Mouse (Mus musculus) thymus, postnatal 4 days (tissue): Measurements from ENCODE around the gene Klk6.

Experiments used
- DNase-seq: peaks from one replicate; pipeline ENCODE4 v3.0.0; 2021

Gene Klk6

DNA sequence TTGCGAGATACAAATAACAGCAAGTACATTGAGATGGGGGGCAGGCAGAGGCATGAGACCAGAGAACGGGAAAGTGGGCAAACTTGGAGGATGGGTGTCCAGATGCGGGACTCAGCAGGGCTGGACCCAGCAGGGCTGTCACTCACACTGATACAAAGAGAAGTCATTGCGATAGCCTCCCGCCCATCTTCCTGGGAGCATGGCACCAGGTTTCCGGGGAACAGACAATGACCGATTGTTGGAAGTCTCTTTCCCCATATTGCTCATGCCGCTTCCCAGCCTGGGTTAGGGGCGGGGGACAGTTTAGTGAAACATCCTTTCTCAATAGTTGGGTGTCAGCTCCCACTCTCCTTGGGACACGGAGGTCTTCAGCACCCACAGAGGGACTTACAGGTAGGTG is at the start of gene Klk6:
Klk6 (plus strand) TSS at position 301 of the 400 bp plus-strand sequence.
- DNase-seq = no peak

- no peak for DNase-seq
Measured at GRCm38 (mm10) chr7:43774802-43775201, 49.5 kb upstream of the Klk6 start.

DNA sequence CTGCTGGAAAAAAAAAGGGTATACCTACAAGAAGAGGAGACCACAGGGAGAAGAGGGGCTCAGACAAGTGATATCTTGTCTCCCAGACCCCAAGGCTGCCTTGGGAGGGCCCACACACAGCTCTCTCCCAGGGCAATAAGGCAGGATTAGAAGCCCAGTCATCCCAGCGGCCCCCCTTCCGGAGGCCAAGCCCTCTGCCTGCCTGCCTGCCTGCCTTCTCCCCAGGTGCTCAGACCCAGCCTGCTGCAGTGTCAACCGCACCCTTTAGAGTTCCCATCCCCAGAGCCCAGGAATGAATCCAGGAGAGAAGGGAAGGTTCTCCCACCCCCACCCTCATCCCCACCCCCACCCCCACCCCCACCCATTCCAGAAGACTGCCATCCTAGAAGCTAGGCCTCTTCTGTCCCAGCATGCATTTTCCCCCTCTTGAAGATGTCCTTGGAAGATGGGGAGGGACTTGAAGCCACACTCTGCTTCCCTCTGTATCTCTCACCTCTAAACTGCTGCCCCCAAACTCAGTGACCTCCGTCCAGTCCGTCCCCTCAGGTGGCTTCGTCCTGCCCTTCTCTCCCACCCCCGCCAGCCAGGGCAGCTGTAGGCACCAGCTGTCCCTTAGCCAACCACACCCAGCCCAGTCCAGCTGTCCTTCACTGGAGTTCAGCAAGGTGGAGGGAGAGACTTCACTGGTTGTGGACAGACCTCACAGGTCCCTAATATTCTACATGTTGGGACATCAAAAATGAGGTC is 48.8 kb upstream of the Klk6 start:
- no peak for DNase-seq

GRCm38 (mm10) chr7:43776506-43776905 is 47.8 kb upstream of the Klk6 start:
- no peak for DNase-seq

DNA sequence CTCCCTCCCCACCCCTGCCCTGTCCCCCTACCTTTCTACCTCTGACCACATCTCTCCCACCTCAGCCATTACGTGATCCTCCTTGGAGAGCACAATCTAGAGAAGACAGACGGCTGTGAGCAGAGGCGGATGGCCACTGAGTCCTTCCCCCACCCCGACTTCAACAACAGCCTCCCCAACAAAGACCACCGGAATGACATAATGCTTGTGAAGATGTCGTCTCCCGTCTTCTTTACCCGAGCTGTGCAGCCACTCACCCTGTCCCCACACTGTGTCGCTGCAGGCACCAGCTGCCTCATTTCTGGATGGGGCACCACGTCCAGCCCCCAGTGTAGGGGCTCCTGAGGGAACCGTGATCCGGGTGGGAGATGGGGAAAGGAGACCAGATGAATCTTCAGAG is 46.9 kb upstream of the Klk6 start:
- DNase-seq = no peak

DNA sequence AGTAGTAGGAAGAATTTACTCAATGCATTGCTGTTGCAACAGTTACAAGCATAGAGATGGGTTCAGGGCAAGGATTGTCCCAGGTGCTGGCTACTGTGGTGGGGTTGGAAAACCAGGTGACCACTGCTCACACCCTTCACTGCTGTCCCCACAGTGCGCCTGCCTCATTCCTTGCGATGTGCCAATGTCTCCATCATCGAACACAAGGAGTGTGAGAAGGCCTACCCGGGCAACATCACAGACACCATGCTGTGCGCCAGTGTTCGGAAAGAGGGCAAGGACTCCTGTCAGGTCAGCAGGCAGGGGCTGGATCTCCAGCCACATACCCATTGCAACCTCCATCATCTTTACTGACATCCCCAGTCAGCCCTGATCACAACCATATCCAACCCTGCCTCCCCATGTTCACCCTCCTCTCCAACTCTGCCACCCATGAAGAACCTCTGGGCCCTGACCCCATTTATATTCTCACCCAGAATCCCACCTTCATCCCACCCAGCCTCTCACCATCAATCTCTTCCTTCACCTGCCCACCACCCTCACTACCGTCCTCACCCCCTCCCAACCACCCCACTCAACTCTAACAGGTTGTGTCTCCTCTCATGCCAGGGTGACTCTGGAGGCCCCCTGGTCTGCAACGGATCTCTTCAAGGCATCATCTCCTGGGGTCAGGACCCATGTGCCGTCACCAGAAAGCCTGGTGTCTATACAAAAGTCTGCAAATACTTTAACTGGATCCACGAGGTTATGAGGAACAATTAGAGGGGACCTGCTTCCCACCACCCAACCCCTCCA is 45.9 kb upstream of the Klk6 start:
- DNase-seq = no peak

DNA sequence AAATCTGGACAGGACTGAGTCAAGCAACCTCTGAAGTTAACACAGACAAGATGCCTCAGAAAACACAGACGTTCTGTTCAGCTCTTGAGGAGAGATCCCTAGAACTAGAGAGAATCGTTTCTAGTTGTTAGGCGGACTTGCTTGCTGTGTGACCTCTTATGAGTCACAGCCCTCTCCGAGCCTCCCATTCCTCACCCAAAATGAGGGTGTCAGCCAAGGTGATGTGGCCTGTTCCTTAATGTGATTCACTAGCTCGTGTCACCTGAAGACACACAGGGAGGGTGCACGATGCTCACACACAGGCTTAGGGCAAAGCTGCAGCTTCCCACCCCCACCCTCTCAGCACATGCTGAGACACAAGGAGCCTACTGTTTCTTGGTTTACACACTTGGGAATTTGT is 44.1 kb upstream of the Klk6 start:
- no peak for DNase-seq

GRCm38 (mm10) chr7:43780746-43781145 is 43.6 kb upstream of the Klk6 start, which contains the start of gene Klk10:
Klk10 (plus strand) TSS chr7:43781035.
- DNase-seq = no peak

- no peak for DNase-seq
Measured at GRCm38 (mm10) chr7:43781541-43781940, 42.8 kb upstream of the Klk6 start.

DNA sequence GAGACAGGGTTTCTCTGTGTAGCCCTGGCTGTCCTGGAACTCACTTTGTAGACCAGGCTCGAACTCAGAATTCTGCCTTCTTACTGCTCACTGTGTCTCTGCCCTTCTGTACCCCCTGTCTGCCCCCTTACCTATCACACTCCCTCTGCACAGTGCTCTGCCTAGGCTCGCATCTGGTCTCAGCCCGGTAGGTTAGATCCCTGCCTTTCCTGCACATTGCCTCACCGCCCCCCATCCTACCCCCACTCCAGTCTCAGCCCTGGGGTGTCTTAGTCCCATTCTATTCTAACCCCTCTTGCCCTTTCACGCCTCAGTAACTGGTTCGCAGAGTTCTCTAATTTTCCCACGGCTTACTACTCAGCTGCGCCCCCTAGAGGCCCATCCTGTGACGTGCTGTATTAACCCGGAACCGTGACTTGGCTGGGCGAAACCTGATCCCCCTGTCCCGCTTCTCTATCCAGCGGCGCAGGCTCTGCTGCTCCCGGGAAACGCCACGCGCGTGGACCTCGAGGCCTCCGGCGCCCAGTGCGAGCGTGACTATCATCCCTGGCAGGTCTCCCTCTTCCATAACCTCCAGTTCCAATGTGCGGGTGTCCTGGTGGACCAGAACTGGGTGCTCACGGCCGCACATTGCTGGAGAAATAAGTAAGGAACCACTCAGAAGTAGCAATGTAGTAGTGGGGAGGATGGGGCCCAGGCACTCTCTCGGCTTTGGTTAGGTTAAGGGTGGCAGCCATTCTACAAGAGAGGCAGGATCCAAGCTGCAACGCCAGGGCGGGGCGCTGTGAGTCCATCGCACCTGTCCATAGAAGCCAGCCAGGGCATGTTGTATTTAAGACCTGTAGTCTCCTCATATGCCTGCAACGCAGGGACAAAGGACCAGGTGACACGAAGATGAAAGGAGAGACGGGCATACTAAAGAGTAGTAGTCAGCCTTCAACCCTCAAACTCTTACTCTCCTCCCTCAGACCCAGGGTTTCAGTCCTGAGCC is 41.7 kb upstream of the Klk6 start:
- peak; percentile 87 for DNase-seq

GRCm38 (mm10) chr7:43785286-43785685 is 39.0 kb upstream of the Klk6 start:
- no peak for DNase-seq

- no peak for DNase-seq
Measured at GRCm38 (mm10) chr7:43788096-43788495, 36.2 kb upstream of the Klk6 start.

- DNase-seq = no peak
Measured at GRCm38 (mm10) chr7:43789295-43789694, 35.0 kb upstream of the Klk6 start.

DNA sequence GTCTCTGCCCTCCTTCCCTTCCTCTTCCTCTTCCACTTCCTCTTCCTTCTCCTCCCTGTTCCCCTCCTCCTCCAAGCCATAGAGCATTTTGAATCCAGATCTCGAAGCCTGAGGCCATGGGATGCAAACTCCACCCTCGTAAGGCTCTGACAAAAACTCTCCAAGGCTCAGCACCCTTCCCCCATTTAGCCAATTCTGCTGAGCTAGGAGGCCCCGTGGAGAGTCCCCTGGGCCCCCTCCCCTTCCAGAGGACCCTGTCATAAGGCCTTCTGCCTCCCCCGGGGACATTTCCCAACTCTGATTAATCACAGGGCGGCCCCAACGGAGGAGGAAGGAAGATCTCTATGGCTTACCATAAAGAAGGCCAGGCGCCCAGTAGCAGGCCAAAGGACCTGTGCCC is 32.7 kb upstream of the Klk6 start, which contains the start of gene Klk9:
Klk9 (plus strand) TSS at position 301 of the 400 bp plus-strand sequence.
- DNase-seq = no peak

GRCm38 (mm10) chr7:43796355-43796754 is 27.9 kb upstream of the Klk6 start:
- DNase-seq = no peak

DNA sequence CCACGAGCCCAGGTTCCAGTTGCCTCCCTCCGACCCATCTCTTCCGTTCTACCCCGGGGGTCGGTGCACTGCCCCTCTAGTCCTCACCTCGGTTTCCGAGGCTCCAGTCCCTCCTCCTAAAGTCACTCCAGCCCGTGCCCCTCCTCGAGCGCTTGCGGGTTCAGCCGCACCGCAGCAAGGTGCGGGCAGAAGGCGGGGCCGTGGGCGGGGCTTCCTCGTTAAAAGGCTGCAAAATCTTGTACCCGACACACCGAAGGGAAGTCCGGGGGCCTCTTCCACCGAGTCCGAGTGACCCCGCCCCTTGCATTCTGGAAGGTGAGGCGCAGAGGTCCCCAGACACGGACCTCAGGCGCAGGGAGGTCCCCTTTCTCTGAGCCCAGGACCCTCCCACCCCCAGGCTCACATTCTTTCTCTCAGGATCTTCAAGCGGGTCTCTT is 26.9 kb upstream of the Klk6 start, which contains the start of gene Klk8:
Klk8 (plus strand) TSS at position 245 of the 437 bp plus-strand sequence.
- peak; percentile 74 for DNase-seq

DNA sequence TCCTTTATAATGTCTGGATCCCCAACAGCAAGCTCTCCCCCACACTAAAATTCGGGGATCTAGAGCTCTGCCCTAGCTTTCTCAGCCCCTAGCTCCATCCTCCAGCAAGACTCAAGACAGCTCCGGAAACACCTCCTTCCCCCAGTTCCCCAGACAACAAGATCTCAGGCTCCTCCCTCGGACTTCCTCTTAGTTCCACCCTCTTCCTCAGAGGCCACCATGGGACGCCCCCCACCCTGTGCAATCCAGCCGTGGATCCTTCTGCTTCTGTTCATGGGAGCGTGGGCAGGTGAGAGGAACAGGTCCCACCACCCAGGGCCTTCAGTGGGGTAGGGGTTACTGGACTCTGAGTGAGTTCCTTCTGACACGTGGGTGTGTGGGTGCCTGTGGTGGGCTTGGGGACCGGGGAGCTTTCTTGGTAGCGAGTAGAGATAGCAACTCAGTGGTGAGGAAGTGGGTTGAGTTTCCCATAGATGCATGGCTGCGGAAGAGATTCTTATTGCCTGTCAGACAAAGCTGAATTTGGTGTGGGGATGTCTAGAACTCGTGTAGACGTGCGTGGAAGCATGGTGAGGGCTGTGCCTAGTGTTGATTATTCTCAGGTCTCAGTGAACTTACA is 26.3 kb upstream of the Klk6 start:
- DNase-seq = peak; percentile 54

GRCm38 (mm10) chr7:43799876-43800275 is 24.4 kb upstream of the Klk6 start:
- DNase-seq = no peak

- DNase-seq = no peak
Measured at GRCm38 (mm10) chr7:43810994-43811393, 13.3 kb upstream of the Klk6 start, which contains the start of gene Klk7. Klk7 (plus strand) TSS chr7:43811294.

DNA sequence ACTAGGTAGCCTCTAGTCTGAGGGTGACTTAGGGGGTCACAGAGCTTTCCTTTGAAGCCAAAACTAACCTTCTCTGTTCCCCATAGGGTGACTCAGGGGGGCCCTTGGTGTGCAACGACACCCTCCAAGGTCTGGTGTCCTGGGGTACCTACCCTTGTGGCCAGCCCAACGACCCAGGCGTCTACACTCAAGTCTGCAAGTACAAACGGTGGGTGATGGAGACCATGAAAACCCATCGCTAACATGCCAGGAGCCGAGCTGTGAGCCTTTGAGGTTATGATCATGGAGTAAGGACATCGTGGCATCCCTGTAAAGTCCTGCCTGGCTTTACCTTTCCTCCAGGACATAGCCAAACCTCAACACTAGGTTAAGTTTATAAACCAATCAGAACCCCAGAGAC is 9.1 kb upstream of the Klk6 start:
- no peak for DNase-seq

DNA sequence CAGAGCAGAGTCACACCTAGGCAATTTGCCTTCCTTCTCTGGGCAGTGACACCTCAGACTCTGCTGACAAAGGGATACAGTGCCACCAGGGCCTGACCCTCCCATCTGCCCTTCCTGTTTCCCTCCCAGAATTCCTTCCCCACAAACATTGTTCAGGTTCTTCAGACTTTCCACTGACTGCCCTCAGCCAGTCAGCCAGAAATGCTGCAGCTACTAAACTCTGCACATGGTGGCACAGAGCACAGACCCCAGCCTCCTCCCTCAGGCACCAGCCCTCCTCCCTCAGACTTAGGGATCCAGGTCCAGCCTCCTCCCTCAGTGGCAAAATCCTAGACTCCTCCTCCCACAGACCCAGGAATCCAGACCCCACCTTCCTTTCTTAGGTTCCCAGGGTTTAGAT is 7.6 kb upstream of the Klk6 start:
- no peak for DNase-seq

- no peak for DNase-seq
Measured at GRCm38 (mm10) chr7:43821581-43821980, 2.7 kb upstream of the Klk6 start.
